9 mouse cellular contexts compared by ENCODE assay signal in the genomic region with DNA sequence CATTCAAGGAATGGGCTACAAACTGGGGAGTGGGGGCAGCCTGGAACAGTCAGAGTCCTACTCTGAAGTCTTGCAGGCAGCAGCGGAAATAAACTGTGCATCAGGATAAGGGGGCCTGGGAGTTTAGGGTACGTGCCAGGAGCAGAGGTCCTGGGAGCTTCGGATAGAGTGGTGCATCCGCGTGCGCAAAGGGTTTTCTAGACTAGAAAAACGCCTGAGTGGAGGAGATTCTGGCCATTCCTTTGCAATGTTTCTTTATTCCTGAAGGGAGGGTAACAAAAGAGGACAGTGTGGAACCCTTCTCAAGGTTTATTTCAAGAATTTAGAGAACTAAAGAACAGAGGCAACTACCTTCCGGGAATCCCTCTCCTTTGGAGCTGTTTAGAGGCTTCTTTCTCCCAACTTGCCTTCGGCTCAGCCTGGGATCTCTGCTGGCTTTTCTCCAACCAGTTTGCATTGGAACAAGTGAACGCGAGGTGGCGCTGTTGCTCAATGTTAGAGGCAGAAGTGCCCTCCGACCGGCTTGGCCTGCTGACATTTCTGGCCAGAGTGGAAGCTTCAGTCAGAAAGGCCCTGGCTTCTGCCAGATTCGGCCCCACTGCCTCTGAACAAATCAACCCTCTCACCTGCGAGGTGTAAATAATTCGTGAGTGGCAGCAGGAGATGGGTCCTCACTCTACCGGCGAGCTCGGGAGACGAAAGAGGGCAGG. TPM values are rescaled to one million over a fixed set of nuclear protein-coding genes. Genes with fewer than 3 reads are reported as not detected.
DNase-seq lines count a peak whose midpoint lies in the region; ATAC-seq and TF ChIP-seq lines count a peak whose summit lies in the region.
"Had no signal": no experiment of that assay in that cellular context is flagged by ENCODE, and none has a peak within 500 bp of the region (broad histone marks: within the 10 kb centered on the region; RNA-seq: fewer than 3 reads in every experiment).

No protein-coding gene starts in this region.

- 0 out of 2 replicates have a peak overlapping the region, but pooled peaks have one; percentile 17 for H3K4me3 ChIP-seq in E14TG2a.4 (replicated peaks; ENCODE audit: low read length)
- H3K4me3 ChIP-seq in lung, embryonic 15.5 days, result no peak overlapping the region
- H3K4me3 ChIP-seq in thymus, adult 2 months (ENCODE audit: control insufficient read depth, insufficient read depth, low read length), result no peak overlapping the region
- H3K4me3 ChIP-seq: limb, embryonic 12.5 days had no signal

- no peak overlapping the region for H3K4me2 ChIP-seq in lung, embryonic 15.5 days
- H3K4me2 ChIP-seq: limb, embryonic 12.5 days had no signal

- H3K27ac ChIP-seq in lung, embryonic 15.5 days, result no peak overlapping the region
- no peak overlapping the region for H3K27ac ChIP-seq in thymus, adult 2 months (ENCODE audit: control insufficient read depth, insufficient read depth, low read length)
- H3K27ac ChIP-seq: limb, embryonic 12.5 days had no signal

- WGBS in lung, embryonic 15.5 days, result 3% methylated on average over 21 of the region's 21 CpGs
- WGBS in thymus, adult 2 months, result 7% methylated on average over 21 of the region's 21 CpGs

- no peak overlapping the region for H3K9ac ChIP-seq in lung, embryonic 15.5 days
- H3K9ac ChIP-seq: limb, embryonic 12.5 days had no signal

- peaks cover 17% of the 10 kb centered on the region for H3K9me3 ChIP-seq in E14TG2a.4 (ENCODE audit: low read length)
- no peaks in the 10 kb centered on the region for H3K9me3 ChIP-seq in lung, embryonic 15.5 days
- H3K9me3 ChIP-seq: limb, embryonic 12.5 days had no signal

- no peaks in the 10 kb centered on the region for H3K36me3 ChIP-seq in E14TG2a.4 (ENCODE audit: insufficient read depth, low read length)
- no peaks in the 10 kb centered on the region for H3K36me3 ChIP-seq in lung, embryonic 15.5 days
- H3K36me3 ChIP-seq in thymus, adult 2 months (ENCODE audit: control insufficient read depth, insufficient read depth, low read length), result no peaks in the 10 kb centered on the region
- H3K36me3 ChIP-seq: limb, embryonic 12.5 days had no signal

- DNase-seq in brain, adult 2 months (ENCODE audit: low read depth, low spot score), result peak; percentile 92
- peak; percentile 92 to 97 for DNase-seq in heart, postnatal 14 days
- DNase-seq in kidney, postnatal 4 days, result peak; percentile 97 to 99
- DNase-seq in ovary, postnatal 10 days (ENCODE audit: low spot score), result peak; percentile 97
- peak; percentile 76 for DNase-seq in thymus, adult 2 months

- TF ChIP-seq CTCF in E14TG2a.4 (conservative IDR thresholded peaks at IDR 0.05; ENCODE audit: low read length), result peak; percentile 69
- TF ChIP-seq CTCF in thymus, adult 2 months (IDR thresholded peaks at IDR 0.05; ENCODE audit: borderline replicate concordance, control insufficient read depth, extremely low read depth, insufficient read depth, low read length, poor library complexity), result peak; percentile 85

- intact Hi-C loops in heart, postnatal 14 days (cut with DNase I), result loop anchor here (1.0 to 5.0 kb wide), 5 partner anchors 145 to 320 kb away; no protein-coding TSS in a partner anchor

- peaks cover 27% of the 10 kb centered on the region for H3K4me1 ChIP-seq in E14TG2a.4 (replicated peaks; ENCODE audit: low read depth, low read length)
- H3K4me1 ChIP-seq in lung, embryonic 15.5 days, result 0 out of 2 replicates have a peak, but pooled peaks cover 5% of the 10 kb centered on the region
- no peaks in the 10 kb centered on the region for H3K4me1 ChIP-seq in thymus, adult 2 months (replicated peaks; ENCODE audit: control insufficient read depth, insufficient read depth, low read length)

- peak; percentile 70 for ATAC-seq in erythroblast, adult 5-6 weeks (replicated peaks; ENCODE audit: low FRiP score, poor library complexity, severe bottlenecking)
- peak; percentile 53; the same call in 1 of the 2 replicates for ATAC-seq in lung, embryonic 15.5 days (ENCODE audit: borderline replicate concordance, extremely low read depth, low FRiP score, low TSS enrichment)

- TF ChIP-seq POLR2A in thymus, adult 2 months (IDR thresholded peaks at IDR 0.05; ENCODE audit: control insufficient read depth, extremely low read depth, insufficient read depth, low read length, poor library complexity), result no peak

- peaks cover 99% of the 10 kb centered on the region for H3K27me3 ChIP-seq in E14TG2a.4 (ENCODE audit: insufficient read depth, low read length)
- H3K27me3 ChIP-seq in lung, embryonic 15.5 days, result peaks cover 99% of the 10 kb centered on the region
- H3K27me3 ChIP-seq in thymus, adult 2 months (ENCODE audit: control insufficient read depth, insufficient read depth, low read length), result peaks cover 25% of the 10 kb centered on the region

RNA-seq across cellular contexts. Expression of gene Hoxc8, which starts 3.1 kb away (rescaled TPM):
- total RNA-seq in erythroblast, adult 5-6 weeks (2015; ENCODE audit: low replicate concordance), result not detected in 2 replicates
- total RNA-seq in erythroblast, adult 5-6 weeks (2017; ENCODE audit: low replicate concordance), result not detected in 2 replicates
- total RNA-seq in heart, postnatal 14 days (2021), result not detected
- 0.10 TPM in 1 of 2 replicates, not detected in the other for polyA plus RNA-seq in lung, embryonic 15.5 days (2015; fragmentation: Nextera tagmentation; extraction: Ambion mirVana)
- 0.07 and 0.08 TPM in 2 replicates for polyA plus RNA-seq in thymus, adult 2 months (2012; rRNA removed)

RNA-seq across cellular contexts. Expression of gene Hoxc6, which starts 10.8 kb away (rescaled TPM):
- not detected in 2 replicates for total RNA-seq in erythroblast, adult 5-6 weeks (2015; ENCODE audit: low replicate concordance)
- total RNA-seq in erythroblast, adult 5-6 weeks (2017; ENCODE audit: low replicate concordance), result not detected in 2 replicates
- not detected for total RNA-seq in heart, postnatal 14 days (2021)
- 0.20 and 0.26 TPM in 2 replicates for polyA plus RNA-seq in lung, embryonic 15.5 days (2015; fragmentation: Nextera tagmentation; extraction: Ambion mirVana)
- polyA plus RNA-seq in thymus, adult 2 months (2012; rRNA removed), result 0.23 and 0.43 TPM in 2 replicates

RNA-seq across cellular contexts. Expression of gene Hoxc9, which starts 11.0 kb away (rescaled TPM):
- not detected in 2 replicates for total RNA-seq in erythroblast, adult 5-6 weeks (2015; ENCODE audit: low replicate concordance)
- total RNA-seq in erythroblast, adult 5-6 weeks (2017; ENCODE audit: low replicate concordance), result not detected in 2 replicates
- total RNA-seq in heart, postnatal 14 days (2021), result not detected
- 0.06 TPM in 1 of 2 replicates, not detected in the other for polyA plus RNA-seq in lung, embryonic 15.5 days (2015; fragmentation: Nextera tagmentation; extraction: Ambion mirVana)
- polyA plus RNA-seq in thymus, adult 2 months (2012; rRNA removed), result 0.05 and 0.14 TPM in 2 replicates

RNA-seq across cellular contexts. Expression of gene Hoxc5, which starts 20.0 kb away (rescaled TPM):
- total RNA-seq in erythroblast, adult 5-6 weeks (2015; ENCODE audit: low replicate concordance), result not detected in 2 replicates
- not detected in 2 replicates for total RNA-seq in erythroblast, adult 5-6 weeks (2017; ENCODE audit: low replicate concordance)
- not detected for total RNA-seq in heart, postnatal 14 days (2021)
- polyA plus RNA-seq in lung, embryonic 15.5 days (2015; fragmentation: Nextera tagmentation; extraction: Ambion mirVana), result 0.57 and 0.72 TPM in 2 replicates
- 0.15 and 0.32 TPM in 2 replicates for polyA plus RNA-seq in thymus, adult 2 months (2012; rRNA removed)

RNA-seq across cellular contexts. Expression of gene Hoxc10, which starts 20.7 kb away (rescaled TPM):
- not detected in 2 replicates for total RNA-seq in erythroblast, adult 5-6 weeks (2015; ENCODE audit: low replicate concordance)
- total RNA-seq in erythroblast, adult 5-6 weeks (2017; ENCODE audit: low replicate concordance), result not detected in 2 replicates
- total RNA-seq in heart, postnatal 14 days (2021), result not detected
- not detected in 2 replicates for polyA plus RNA-seq in lung, embryonic 15.5 days (2015; fragmentation: Nextera tagmentation; extraction: Ambion mirVana)
- polyA plus RNA-seq in thymus, adult 2 months (2012; rRNA removed), result 0.10 and 0.15 TPM in 2 replicates
